Mouse (Mus musculus): ENCODE measurements around the gene Cst8. TPM values are rescaled to one million over a fixed set of nuclear protein-coding genes. Genes with fewer than 3 reads are reported as not detected.
"Not testable (repeated sequence)": the region's sequence is repeated elsewhere in the genome, so short reads cannot be mapped to it uniquely, and the experiment has no call there.

The Cst8 gene
- polyA plus RNA-seq (2012; ENCODE audit: insufficient read depth, insufficient read length, low replicate concordance, missing spikeins), result not detected in 2 replicates

- Histone ChIP-seq H3K4me3 (ENCODE audit: insufficient read depth, low read depth, low read length) (no peak within 1 kb of the TSS), H3K4me1 (ENCODE audit: control insufficient read depth, insufficient read depth, low read length) (no peaks in the 10 kb centered on the region), H3K27ac (ENCODE audit: insufficient read depth, low read depth, low read length) (no peak within 1 kb of the TSS)
- WGBS, result 100% methylated on average over 1 of the region's 1 CpGs
- TF ChIP-seq POLR2A (IDR thresholded peaks at IDR 0.05; ENCODE audit: insufficient read depth, low read depth, low read length) (no peak), CTCF (IDR thresholded peaks at IDR 0.05; ENCODE audit: insufficient read depth, low read depth, low read length) (no peak)
Observed at GRCm38 (mm10) chr2:148798485-148798884, at the start of gene Cst8. Cst8 (plus strand) TSS chr2:148798785.

- TF ChIP-seq CTCF (IDR thresholded peaks at IDR 0.05; ENCODE audit: insufficient read depth, low read depth, low read length), result no peak
- H3K27ac ChIP-seq (ENCODE audit: insufficient read depth, low read depth, low read length), result no peak within 1 kb of the TSS
- no peaks in the 10 kb centered on the region for H3K4me1 ChIP-seq (ENCODE audit: control insufficient read depth, insufficient read depth, low read length)
- H3K4me3 ChIP-seq (ENCODE audit: insufficient read depth, low read depth, low read length), result no peak within 1 kb of the TSS
- 87% methylated on average over 1 of the region's 1 CpGs for WGBS
Observed at GRCm38 (mm10) chr2:148750058-148750457, 48.5 kb upstream of the Cst8 start, which contains the start of gene Cstl1. Cstl1 (plus strand) TSS chr2:148750358.

- 15% methylated on average over 15 of the region's 15 CpGs for WGBS
- H3K4me3 ChIP-seq (ENCODE audit: insufficient read depth, low read depth, low read length), result peak overlapping the region; percentile 21
- peak overlapping the region; percentile 59 for H3K27ac ChIP-seq (ENCODE audit: insufficient read depth, low read depth, low read length)
- no peak for TF ChIP-seq POLR2A (IDR thresholded peaks at IDR 0.05; ENCODE audit: insufficient read depth, low read depth, low read length)
- TF ChIP-seq CTCF (IDR thresholded peaks at IDR 0.05; ENCODE audit: insufficient read depth, low read depth, low read length), result no peak
- no peaks in the 10 kb centered on the region for H3K4me1 ChIP-seq (ENCODE audit: control insufficient read depth, insufficient read depth, low read length)
Observed at GRCm38 (mm10) chr2:148751893-148752813, 46.4 kb upstream of the Cst8 start.

DNA sequence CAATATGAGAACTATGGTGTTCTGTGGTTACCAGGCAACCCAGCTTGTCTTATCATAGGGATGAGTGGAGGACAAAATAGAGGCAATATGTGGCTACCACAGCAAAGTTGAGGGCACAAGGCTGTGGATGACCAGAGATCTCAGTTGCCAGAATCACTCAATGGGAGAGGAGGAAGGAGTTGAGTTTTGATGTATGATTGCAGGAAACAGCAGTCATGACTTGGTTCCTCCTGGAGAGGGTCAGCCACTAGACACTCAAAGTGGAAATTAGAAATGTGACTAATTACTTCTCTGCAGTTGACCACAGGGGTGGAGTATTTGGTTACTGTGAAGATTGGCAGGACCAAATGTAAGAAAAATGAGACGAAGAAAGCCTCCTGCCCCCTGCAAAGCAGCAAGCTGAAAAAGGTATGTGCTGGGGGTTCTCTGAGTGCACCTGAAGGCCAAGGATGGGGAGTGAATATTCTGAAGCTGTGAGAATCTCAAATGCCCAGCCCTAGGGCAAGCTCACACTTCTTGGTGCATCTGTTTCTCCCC, 44.2 kb upstream of the Cst8 start:
- 65% methylated on average over 1 of the region's 1 CpGs for WGBS

GRCm38 (mm10) chr2:148763648-148764388, 34.8 kb upstream of the Cst8 start:
- Histone ChIP-seq H3K27ac (ENCODE audit: insufficient read depth, low read depth, low read length) (no peak overlapping the region), H3K4me3 (ENCODE audit: insufficient read depth, low read depth, low read length) (no peak overlapping the region), H3K4me1 (ENCODE audit: control insufficient read depth, insufficient read depth, low read length) (no peaks in the 10 kb centered on the region)
- TF ChIP-seq CTCF (IDR thresholded peaks at IDR 0.05; ENCODE audit: insufficient read depth, low read depth, low read length), result no peak
- TF ChIP-seq POLR2A (IDR thresholded peaks at IDR 0.05; ENCODE audit: insufficient read depth, low read depth, low read length), result no peak
- whole genome bisulfite sequencing, result 94% methylated on average over 1 of the region's 1 CpGs

More for the DNA sequence above, 44.2 kb upstream of the Cst8 start:
- Histone ChIP-seq H3K4me1 (ENCODE audit: control insufficient read depth, insufficient read depth, low read length) (no peaks in the 10 kb centered on the region), H3K4me3 (ENCODE audit: insufficient read depth, low read depth, low read length) (no peak overlapping the region), H3K27ac (ENCODE audit: insufficient read depth, low read depth, low read length) (no peak overlapping the region)
- no peak for TF ChIP-seq POLR2A (IDR thresholded peaks at IDR 0.05; ENCODE audit: insufficient read depth, low read depth, low read length)
- no peak for TF ChIP-seq CTCF (IDR thresholded peaks at IDR 0.05; ENCODE audit: insufficient read depth, low read depth, low read length)

DNA sequence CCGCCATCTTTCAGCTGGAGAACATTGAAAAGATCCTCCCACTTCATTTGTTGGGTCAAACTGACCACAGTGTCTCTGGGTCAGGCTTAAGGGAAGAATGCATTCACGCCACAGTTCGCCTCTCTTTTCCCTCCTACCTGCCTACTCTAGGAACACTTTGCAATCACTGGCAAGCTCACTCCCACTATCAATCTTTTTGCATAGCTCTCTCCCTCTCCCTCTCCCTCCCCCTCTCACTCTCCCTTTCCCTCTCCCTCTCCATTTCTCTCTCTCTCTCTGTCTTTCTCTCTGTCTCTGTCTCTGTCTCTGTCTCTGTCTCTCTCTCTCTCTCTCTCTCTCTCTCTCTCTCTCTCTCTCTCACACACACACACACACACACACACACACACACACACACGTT, 27.2 kb upstream of the Cst8 start, which contains the start of gene Cst11:
Cst11 (minus strand) TSS at position 101 of the 400 bp plus-strand sequence.
- H3K4me1 ChIP-seq (ENCODE audit: control insufficient read depth, insufficient read depth, low read length); H3K27ac ChIP-seq (ENCODE audit: insufficient read depth, low read depth, low read length); H3K4me3 ChIP-seq (ENCODE audit: insufficient read depth, low read depth, low read length): not testable (repeated sequence)
- 91% methylated on average over 4 of the region's 4 CpGs for WGBS

DNA sequence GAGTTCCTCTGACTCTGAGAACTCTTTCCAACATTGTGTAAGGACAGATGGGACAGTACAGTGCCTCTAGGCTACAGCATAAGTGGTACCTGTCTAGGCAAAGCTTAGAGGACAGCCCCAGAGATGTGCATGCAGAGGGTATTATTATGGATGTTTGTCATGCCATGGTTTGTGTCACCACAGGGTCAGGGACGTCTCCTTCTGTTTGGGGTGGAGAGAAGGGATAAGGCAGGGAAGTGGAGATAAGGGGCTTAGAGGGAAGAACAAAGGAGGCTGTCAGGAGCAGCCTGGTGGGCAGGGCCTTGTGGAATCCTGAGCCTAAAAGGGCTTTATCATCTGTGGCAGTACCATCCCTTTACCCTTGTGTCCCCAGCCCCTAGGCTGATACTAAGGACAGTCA, 16.9 kb upstream of the Cst8 start, which contains the start of gene 8030411F24Rik:
8030411F24Rik (plus strand) TSS at position 301 of the 400 bp plus-strand sequence.
- WGBS, result 16% methylated on average over 1 of the region's 1 CpGs
- no peak for TF ChIP-seq POLR2A (IDR thresholded peaks at IDR 0.05; ENCODE audit: insufficient read depth, low read depth, low read length)
- TF ChIP-seq CTCF (IDR thresholded peaks at IDR 0.05; ENCODE audit: insufficient read depth, low read depth, low read length), result no peak
- no peaks in the 10 kb centered on the region for H3K4me1 ChIP-seq (ENCODE audit: control insufficient read depth, insufficient read depth, low read length)
- H3K27ac ChIP-seq (ENCODE audit: insufficient read depth, low read depth, low read length), result no peak within 1 kb of the TSS
- no peak within 1 kb of the TSS for H3K4me3 ChIP-seq (ENCODE audit: insufficient read depth, low read depth, low read length)

- Histone ChIP-seq H3K27ac (ENCODE audit: insufficient read depth, low read depth, low read length) (no peak within 1 kb of the TSS), H3K4me1 (ENCODE audit: control insufficient read depth, insufficient read depth, low read length) (no peaks in the 10 kb centered on the region), H3K4me3 (ENCODE audit: insufficient read depth, low read depth, low read length) (no peak within 1 kb of the TSS)
- TF ChIP-seq CTCF (IDR thresholded peaks at IDR 0.05; ENCODE audit: insufficient read depth, low read depth, low read length) (no peak), POLR2A (IDR thresholded peaks at IDR 0.05; ENCODE audit: insufficient read depth, low read depth, low read length) (no peak)
- 83% methylated on average over 6 of the region's 6 CpGs for WGBS
Observed at GRCm38 (mm10) chr2:148789142-148789541, 9.4 kb upstream of the Cst8 start, which contains the start of gene Cst12. Cst12 (plus strand) TSS chr2:148789361.

All from olfactory bulb, adult 2 months (tissue).